Mouse (Mus musculus) brain, embryonic 14.5 days (tissue): Measurements from ENCODE around the gene Cd160.

ENCODE experiments used
- CTCF ChIP-seq: fragments of 200-500 bp; IDR thresholded peaks from 2 replicates; pipeline ENCODE4 v1.5.1; 2012; ENCODE audit warnings: inconsistent platforms, mild to moderate bottlenecking, moderate library complexity, borderline replicate concordance; ENCODE audit not compliant: insufficient read depth, insufficient read length; ENCODE audit errors: extremely low read depth
- POLR2A ChIP-seq: fragments of 200-500 bp; IDR thresholded peaks from 2 replicates; pipeline ENCODE4 v1.6.1; 2012; ENCODE audit warnings: mild to moderate bottlenecking, inconsistent platforms, borderline replicate concordance; ENCODE audit not compliant: poor library complexity, insufficient read depth, insufficient read length, severe bottlenecking; ENCODE audit errors: extremely low read depth

GRCm38 (mm10) chr3:96838996-96839645 lies 10.0 kb upstream of the Cd160 start:
- TF ChIP-seq CTCF (no peak), POLR2A (no peak)
